Mouse (Mus musculus): Measurements from ENCODE around the gene Olfr1249. TPM values are rescaled to one million over a fixed set of nuclear protein-coding genes. Genes with fewer than 3 reads are reported as not detected.
"Not testable (repeated sequence)": the region's sequence is repeated elsewhere in the genome, so short reads cannot be mapped to it uniquely, and the experiment has no call there.

Gene Olfr1249
- polyA plus RNA-seq (2012; rRNA removed) = not detected in 2 replicates

DNA sequence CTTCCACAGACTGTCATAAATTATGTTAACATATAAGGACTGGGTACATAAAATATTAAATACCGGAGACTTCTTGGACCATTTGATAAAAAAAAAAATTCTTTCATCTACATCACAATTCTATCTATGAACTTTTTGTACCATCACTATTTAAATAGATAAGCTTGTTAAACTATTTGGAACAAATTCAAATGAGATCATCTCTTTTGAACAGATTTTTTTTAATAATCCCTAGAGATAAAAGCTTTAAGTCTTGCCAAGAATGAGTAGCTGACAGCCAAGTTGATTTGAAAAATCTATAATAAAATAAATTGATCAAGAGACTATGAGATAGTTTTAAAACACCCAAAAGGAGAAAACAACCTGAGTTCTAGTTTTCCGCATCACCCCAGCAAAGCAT, at the start of gene Olfr1249:
Gene Olfr1249 (minus strand): TSS at position 101 of the 400 bp plus-strand sequence.
- DNase-seq = no peak
- Histone ChIP-seq H3K27me3 (ENCODE audit: control insufficient read depth, insufficient read depth, low read length) (no peaks in the 10 kb centered on the region), H3K4me3 (ENCODE audit: control insufficient read depth, insufficient read depth, low read length) (no peak within 1 kb of the TSS), H3K36me3 (ENCODE audit: control insufficient read depth, insufficient read depth, low read length) (no peaks in the 10 kb centered on the region), H3K4me1 (replicated peaks; ENCODE audit: control insufficient read depth, insufficient read depth, low read length) (no peaks in the 10 kb centered on the region), H3K27ac (ENCODE audit: control insufficient read depth, insufficient read depth, low read length) (no peak within 1 kb of the TSS)
- 92% methylated on average over 2 of the region's 2 CpGs for WGBS
- TF ChIP-seq CTCF (IDR thresholded peaks at IDR 0.05; ENCODE audit: borderline replicate concordance, control insufficient read depth, extremely low read depth, insufficient read depth, low read length, poor library complexity) (no peak), POLR2A (IDR thresholded peaks at IDR 0.05; ENCODE audit: control insufficient read depth, extremely low read depth, insufficient read depth, low read length, poor library complexity) (no peak)

DNA sequence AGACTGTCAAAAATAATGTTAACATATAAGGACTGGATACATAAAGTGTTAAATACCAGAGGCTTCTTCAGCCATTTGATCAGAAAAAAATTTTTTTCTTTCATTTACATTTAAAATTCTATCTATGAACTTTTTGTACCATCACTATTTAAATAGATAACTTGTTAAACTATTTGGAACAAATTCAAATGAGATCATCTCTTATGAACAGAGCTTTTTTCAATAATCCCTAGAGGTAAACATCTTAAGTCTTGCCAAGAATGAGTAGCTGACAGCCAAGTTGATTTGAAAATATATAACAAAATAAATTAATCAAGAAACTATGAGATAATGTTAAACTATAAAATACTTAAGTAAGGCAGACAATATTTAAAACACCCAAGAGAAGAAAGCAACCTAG, 37.1 kb upstream of the Olfr1249 start, which contains the start of gene Olfr1251:
Gene Olfr1251 (minus strand): TSS at position 101 of the 400 bp plus-strand sequence.
- DNase-seq = no peak
- H3K4me3 ChIP-seq (ENCODE audit: control insufficient read depth, insufficient read depth, low read length) = no peak within 1 kb of the TSS
- no peak within 1 kb of the TSS for H3K27ac ChIP-seq (ENCODE audit: control insufficient read depth, insufficient read depth, low read length)
- TF ChIP-seq CTCF (IDR thresholded peaks at IDR 0.05; ENCODE audit: borderline replicate concordance, control insufficient read depth, extremely low read depth, insufficient read depth, low read length, poor library complexity) (no peak), POLR2A (IDR thresholded peaks at IDR 0.05; ENCODE audit: control insufficient read depth, extremely low read depth, insufficient read depth, low read length, poor library complexity) (no peak)
- H3K4me1 ChIP-seq (replicated peaks; ENCODE audit: control insufficient read depth, insufficient read depth, low read length) = no peaks in the 10 kb centered on the region
- H3K27me3 ChIP-seq (ENCODE audit: control insufficient read depth, insufficient read depth, low read length) = no peaks in the 10 kb centered on the region
- H3K36me3 ChIP-seq (ENCODE audit: control insufficient read depth, insufficient read depth, low read length) = no peaks in the 10 kb centered on the region

DNA sequence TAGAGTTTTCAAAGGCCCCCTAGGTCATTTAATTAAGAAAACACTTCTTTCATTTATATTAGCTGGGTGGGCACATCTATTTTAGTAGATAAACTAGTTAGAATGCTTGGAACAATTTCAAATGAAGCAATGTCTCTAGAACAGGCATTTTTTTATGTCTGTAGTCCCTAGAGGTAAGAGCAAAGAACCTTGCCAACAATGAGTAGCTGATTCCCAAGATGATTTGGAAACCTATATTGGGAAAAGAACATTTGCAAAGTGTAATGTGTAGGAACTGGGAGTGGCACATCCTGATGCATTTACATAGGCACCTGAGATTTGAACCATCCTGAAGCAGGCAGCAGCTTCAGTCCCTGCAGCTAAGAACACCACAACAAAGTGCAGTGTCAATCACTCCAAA, 26.6 kb upstream of the Olfr1249 start, which contains the start of gene Olfr1250:
Gene Olfr1250 (minus strand): TSS at position 101 of the 400 bp plus-strand sequence.
- Histone ChIP-seq H3K27me3 (ENCODE audit: control insufficient read depth, insufficient read depth, low read length) (no peaks in the 10 kb centered on the region), H3K36me3 (ENCODE audit: control insufficient read depth, insufficient read depth, low read length) (no peaks in the 10 kb centered on the region), H3K4me1 (replicated peaks; ENCODE audit: control insufficient read depth, insufficient read depth, low read length) (no peaks in the 10 kb centered on the region), H3K27ac (ENCODE audit: control insufficient read depth, insufficient read depth, low read length) (no peak within 1 kb of the TSS), H3K4me3 (ENCODE audit: control insufficient read depth, insufficient read depth, low read length) (no peak within 1 kb of the TSS)
- no peak for DNase-seq
- TF ChIP-seq CTCF (IDR thresholded peaks at IDR 0.05; ENCODE audit: borderline replicate concordance, control insufficient read depth, extremely low read depth, insufficient read depth, low read length, poor library complexity) = no peak
- no peak for TF ChIP-seq POLR2A (IDR thresholded peaks at IDR 0.05; ENCODE audit: control insufficient read depth, extremely low read depth, insufficient read depth, low read length, poor library complexity)

DNA sequence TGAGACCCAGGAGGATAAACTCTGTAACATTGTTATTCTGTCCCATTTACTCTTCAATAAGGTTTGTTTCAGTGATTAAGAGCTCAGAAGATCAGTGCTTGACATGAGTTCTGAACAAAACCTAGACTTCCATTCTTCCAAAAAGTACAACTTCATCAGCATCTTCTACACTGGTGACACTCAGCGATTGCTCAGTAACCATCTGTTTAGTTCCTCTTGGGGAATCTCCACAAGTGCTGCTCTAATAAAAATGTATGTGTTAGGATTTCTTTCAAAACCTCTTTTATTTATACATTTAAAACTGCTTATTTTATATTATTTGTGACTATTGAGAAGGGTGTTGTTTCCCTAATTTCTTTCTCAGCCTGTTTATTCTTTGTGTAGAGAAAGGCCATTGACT, 16.6 kb downstream of the Olfr1249 start, which contains the start of gene Olfr1248:
Gene Olfr1248 (minus strand): TSS at position 101 of the 400 bp plus-strand sequence.
- not testable (repeated sequence) for H3K27ac ChIP-seq (ENCODE audit: control insufficient read depth, insufficient read depth, low read length); H3K4me1 ChIP-seq (replicated peaks; ENCODE audit: control insufficient read depth, insufficient read depth, low read length); H3K36me3 ChIP-seq (ENCODE audit: control insufficient read depth, insufficient read depth, low read length); DNase-seq; H3K4me3 ChIP-seq (ENCODE audit: control insufficient read depth, insufficient read depth, low read length); H3K27me3 ChIP-seq (ENCODE audit: control insufficient read depth, insufficient read depth, low read length)
- 89% methylated on average over 1 of the region's 1 CpGs for WGBS

DNA sequence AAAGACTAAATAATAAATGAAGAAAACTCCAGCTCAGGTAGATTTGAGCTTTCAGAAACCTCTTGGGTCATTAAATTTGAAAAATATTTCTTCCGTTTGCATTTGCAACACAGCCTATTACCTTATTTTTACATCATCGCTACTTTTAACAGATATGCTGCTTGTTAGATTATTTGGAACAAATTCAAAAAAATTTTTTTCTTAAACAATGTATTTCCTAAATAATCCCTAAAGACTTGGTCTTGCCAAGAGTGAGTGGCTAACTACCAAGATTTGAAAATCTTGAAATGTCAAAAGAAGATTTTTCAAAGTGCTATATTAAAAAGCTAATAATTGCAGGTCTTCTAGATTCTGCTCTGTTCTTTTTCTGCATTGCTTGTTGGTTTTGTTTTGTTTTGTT, 20.8 kb downstream of the Olfr1249 start, which contains the start of gene Olfr1247:
Gene Olfr1247 (minus strand): TSS at position 101 of the 400 bp plus-strand sequence.
- Histone ChIP-seq H3K27me3 (ENCODE audit: control insufficient read depth, insufficient read depth, low read length) (no peaks in the 10 kb centered on the region), H3K4me1 (replicated peaks; ENCODE audit: control insufficient read depth, insufficient read depth, low read length) (no peaks in the 10 kb centered on the region), H3K36me3 (ENCODE audit: control insufficient read depth, insufficient read depth, low read length) (no peaks in the 10 kb centered on the region), H3K27ac (ENCODE audit: control insufficient read depth, insufficient read depth, low read length) (no peak within 1 kb of the TSS), H3K4me3 (ENCODE audit: control insufficient read depth, insufficient read depth, low read length) (no peak within 1 kb of the TSS)
- no peak for DNase-seq
- TF ChIP-seq POLR2A (IDR thresholded peaks at IDR 0.05; ENCODE audit: control insufficient read depth, extremely low read depth, insufficient read depth, low read length, poor library complexity) = no peak
- 97% methylated on average over 2 of the region's 2 CpGs for WGBS

DNA sequence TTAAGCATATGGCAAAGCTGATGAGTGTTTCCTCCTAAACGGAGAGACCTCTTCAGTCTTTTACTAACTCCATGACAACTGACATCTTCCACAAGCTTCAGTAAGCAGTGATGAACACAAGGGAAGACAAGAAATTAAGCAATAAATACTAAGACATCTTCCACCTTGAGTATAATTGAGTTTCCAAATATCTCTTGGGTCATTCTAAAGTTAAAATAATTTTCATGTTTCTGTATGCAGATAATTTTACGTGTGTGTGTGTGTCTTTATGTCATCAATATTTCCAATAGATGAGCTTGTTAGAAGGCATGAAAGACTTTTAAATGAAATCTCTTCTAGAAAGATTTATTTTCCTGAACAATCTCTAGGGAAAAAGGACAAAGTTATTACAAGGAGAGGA, 41.7 kb downstream of the Olfr1249 start, which contains the start of gene Olfr1246:
Gene Olfr1246 (minus strand): TSS at position 101 of the 400 bp plus-strand sequence.
- no peaks in the 10 kb centered on the region for H3K27me3 ChIP-seq (ENCODE audit: control insufficient read depth, insufficient read depth, low read length)
- no peaks in the 10 kb centered on the region for H3K4me1 ChIP-seq (replicated peaks; ENCODE audit: control insufficient read depth, insufficient read depth, low read length)
- no peak for TF ChIP-seq CTCF (IDR thresholded peaks at IDR 0.05; ENCODE audit: borderline replicate concordance, control insufficient read depth, extremely low read depth, insufficient read depth, low read length, poor library complexity)
- no peak for TF ChIP-seq POLR2A (IDR thresholded peaks at IDR 0.05; ENCODE audit: control insufficient read depth, extremely low read depth, insufficient read depth, low read length, poor library complexity)
- no peak within 1 kb of the TSS for H3K4me3 ChIP-seq (ENCODE audit: control insufficient read depth, insufficient read depth, low read length)
- no peak for DNase-seq
- 91% methylated on average over 2 of the region's 2 CpGs for WGBS
- no peak within 1 kb of the TSS for H3K27ac ChIP-seq (ENCODE audit: control insufficient read depth, insufficient read depth, low read length)
- H3K36me3 ChIP-seq (ENCODE audit: control insufficient read depth, insufficient read depth, low read length) = no peaks in the 10 kb centered on the region

Other genes starting within 250 kb of the Olfr1249 start
- gene Olfr1238, start 225.3 kb downstream of the Olfr1249 start, polyA plus RNA-seq (2012; rRNA removed) = not detected in 2 replicates
- gene Olfr1239, start 214.6 kb downstream of the Olfr1249 start, polyA plus RNA-seq (2012; rRNA removed) = not detected in 2 replicates
- gene Olfr1240, start 192.0 kb downstream of the Olfr1249 start, polyA plus RNA-seq (2012; rRNA removed) = not detected in 2 replicates
- gene Olfr1241, start 147.9 kb downstream of the Olfr1249 start, polyA plus RNA-seq (2012; rRNA removed) = not detected in 2 replicates
- gene Olfr1242, start 136.6 kb downstream of the Olfr1249 start, polyA plus RNA-seq (2012; rRNA removed) = not detected in 2 replicates
- gene Olfr1243, start 103.5 kb downstream of the Olfr1249 start, polyA plus RNA-seq (2012; rRNA removed) = not detected in 2 replicates
- gene Olfr1245, start 56.5 kb downstream of the Olfr1249 start, polyA plus RNA-seq (2012; rRNA removed) = not detected in 2 replicates
- gene Olfr1246, start 41.8 kb downstream of the Olfr1249 start, polyA plus RNA-seq (2012; rRNA removed) = not detected in 2 replicates
- gene Olfr1247, start 20.9 kb downstream of the Olfr1249 start, polyA plus RNA-seq (2012; rRNA removed) = not detected in 2 replicates
- not detected in 2 replicates for gene Olfr1248, start 16.7 kb downstream of the Olfr1249 start, polyA plus RNA-seq (2012; rRNA removed)
- gene Olfr1250, start 26.5 kb upstream of the Olfr1249 start, polyA plus RNA-seq (2012; rRNA removed) = not detected in 2 replicates
- not detected in 2 replicates for gene Olfr1251, start 37.0 kb upstream of the Olfr1249 start, polyA plus RNA-seq (2012; rRNA removed)
- gene Olfr1252, start 90.0 kb upstream of the Olfr1249 start, polyA plus RNA-seq (2012; rRNA removed) = not detected in 2 replicates
- gene Olfr1253, start 122.1 kb upstream of the Olfr1249 start, polyA plus RNA-seq (2012; rRNA removed) = not detected in 2 replicates
- not detected in 2 replicates for gene Olfr1254, start 158.6 kb upstream of the Olfr1249 start, polyA plus RNA-seq (2012; rRNA removed)
- not detected in 2 replicates for gene Olfr1255, start 177.1 kb upstream of the Olfr1249 start, polyA plus RNA-seq (2012; rRNA removed)
- not detected in 2 replicates for gene Olfr1256, start 206.6 kb upstream of the Olfr1249 start, polyA plus RNA-seq (2012; rRNA removed)
- not detected in 2 replicates for gene Olfr48, start 213.2 kb upstream of the Olfr1249 start, polyA plus RNA-seq (2012; rRNA removed)
- not detected in 2 replicates for gene Olfr1257, start 243.5 kb upstream of the Olfr1249 start, polyA plus RNA-seq (2012; rRNA removed)